Mouse (Mus musculus): ENCODE results near the gene Dhx37. TPM values are rescaled to one million over a fixed set of nuclear protein-coding genes. Genes with fewer than 3 reads are reported as not detected.
A peak's percentile ranks its signal among the peaks of the same experiment; 100 is the strongest.
"Not testable (repeated sequence)": the region's sequence is repeated elsewhere in the genome, so short reads cannot be mapped to it uniquely, and the experiment has no call there.

Gene Dhx37
- total RNA-seq, 2 experiments from 2014 or later = 6.8 to 7.8 TPM

- DNase-seq (ENCODE audit: low spot score in 2 of 2) = no peak
Observed at GRCm38 (mm10) chr5:125409348-125410090, 24.4 kb downstream of the Dhx37 start.

DNA sequence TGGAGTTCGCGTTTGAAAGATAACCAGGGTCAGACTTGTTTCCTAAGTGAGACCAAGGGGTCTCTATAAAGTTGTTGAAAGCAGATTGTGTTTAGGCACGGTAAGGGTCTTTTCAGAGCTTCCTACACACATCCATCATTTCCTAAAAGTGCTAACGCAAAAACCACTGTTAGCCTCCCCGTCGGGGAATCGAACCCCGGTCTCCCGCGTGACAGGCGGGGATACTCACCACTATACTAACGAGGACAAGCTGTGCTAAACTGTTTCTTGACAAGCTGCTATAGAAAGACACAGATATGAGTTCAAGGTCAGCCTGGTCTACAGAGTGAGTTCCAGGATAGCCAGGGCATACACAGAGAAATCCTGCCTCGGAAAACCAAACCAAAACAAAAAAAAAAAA lies 25.1 kb downstream of the Dhx37 start:
- DNase-seq (ENCODE audit: low spot score in 2 of 2) = peak; percentile 69 to 73

DNA sequence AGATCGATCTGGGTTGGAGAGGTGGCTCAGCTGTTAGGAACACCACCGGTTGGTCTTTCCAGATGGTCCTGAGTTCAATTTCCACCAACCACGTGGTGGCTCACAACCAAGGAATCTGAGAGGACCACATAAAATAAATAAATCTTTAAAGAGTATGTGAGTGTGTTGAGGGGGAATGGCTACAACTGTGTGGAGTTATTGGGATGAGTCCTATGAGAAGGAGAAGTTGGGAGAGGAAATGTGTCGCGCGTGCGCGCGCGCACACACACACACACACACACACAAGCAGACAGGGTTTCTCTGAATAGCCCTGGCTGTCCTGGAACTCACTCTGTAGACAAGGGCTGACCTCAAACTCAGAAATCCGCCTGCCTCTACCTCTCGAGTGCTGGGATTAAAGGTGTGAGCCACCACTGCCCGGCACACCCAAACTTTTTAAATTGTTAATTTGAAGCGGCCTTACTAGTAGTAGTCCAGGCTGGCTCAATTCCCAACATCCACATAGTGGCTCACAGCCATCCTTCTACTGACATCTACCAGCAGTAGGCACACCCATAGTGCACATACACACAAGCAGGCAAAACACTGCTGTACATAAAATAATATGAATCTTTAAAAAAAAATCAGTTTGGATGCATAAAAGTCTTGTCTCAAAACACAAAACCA lies 25.9 kb downstream of the Dhx37 start:
- DNase-seq (ENCODE audit: low spot score in 2 of 2) = no peak

DNA sequence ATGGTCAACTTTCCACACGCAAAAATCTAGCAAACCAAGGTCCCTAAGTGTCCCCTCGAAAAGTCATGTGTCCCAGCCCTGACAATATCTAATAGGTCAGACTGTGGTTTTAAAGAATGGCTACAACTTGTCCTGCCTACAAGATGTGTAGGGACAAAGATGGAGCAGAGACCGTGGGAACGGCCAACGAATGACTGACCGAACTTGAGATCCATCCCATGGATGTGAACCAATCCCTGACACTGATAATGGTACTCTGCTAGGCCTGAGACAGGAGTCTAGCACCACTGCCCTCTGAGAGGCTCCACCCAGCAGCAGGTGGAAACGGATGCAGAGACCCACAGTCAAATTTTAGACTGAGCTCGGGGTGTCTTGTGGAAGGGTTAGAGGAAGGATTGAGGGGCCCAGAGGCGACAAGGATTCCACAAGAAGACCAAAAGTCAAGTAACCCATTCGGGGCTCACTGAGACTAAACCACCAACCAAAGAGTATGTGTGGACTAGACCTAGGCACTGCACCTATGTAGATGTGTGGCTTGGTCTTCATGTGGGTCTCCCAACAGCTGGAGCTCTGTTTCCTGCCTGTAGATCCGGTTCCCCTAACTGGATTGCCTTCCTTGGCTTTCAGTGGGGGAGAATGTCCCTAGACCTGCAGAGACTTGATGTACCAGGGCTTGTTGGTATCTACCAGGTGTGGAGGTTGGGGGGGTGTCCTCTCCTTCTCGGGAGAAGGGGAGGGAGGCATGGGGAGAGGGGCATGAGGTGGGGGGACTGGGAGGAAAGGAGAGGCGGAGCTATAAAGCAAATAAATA lies 26.7 kb downstream of the Dhx37 start:
- no peak for DNase-seq (ENCODE audit: low spot score in 2 of 2)

GRCm38 (mm10) chr5:125406322-125407016 lies 27.5 kb downstream of the Dhx37 start:
- DNase-seq (ENCODE audit: low spot score in 2 of 2) = peak in 1 of 2 experiments; percentile 58

GRCm38 (mm10) chr5:125405546-125406248 lies 28.2 kb downstream of the Dhx37 start:
- DNase-seq (ENCODE audit: low spot score in 2 of 2) = peak; percentile 75 to 82

DNA sequence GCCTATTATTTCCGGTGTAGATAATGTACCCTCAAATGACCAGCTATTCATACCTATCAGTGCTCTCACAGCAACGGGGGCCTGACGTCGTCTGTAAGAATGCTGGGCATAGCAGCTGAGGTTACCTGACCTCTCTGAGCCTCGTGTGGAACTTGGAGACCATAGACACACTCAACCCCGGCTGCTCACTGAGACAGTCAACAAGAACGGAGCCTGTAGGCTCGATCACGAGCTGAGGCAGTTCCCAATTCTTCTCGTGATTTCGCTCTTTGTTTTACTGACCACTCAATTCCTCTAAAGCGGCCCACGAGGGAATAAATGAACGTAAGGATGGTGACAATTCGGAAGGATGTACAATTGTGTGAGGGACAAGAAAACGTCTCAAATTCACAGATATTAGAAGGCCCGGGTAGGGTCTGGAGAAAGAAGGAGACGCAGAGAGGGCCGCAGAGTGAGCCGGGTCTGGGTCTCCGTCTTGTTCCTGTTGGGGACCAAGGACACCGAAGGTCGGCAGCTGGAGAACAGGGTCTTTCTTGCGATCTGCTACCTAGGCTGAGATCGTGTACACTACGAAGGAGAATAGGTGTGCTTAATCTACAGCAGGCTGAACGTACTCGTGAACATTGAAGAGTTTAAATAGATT lies 28.9 kb downstream of the Dhx37 start:
- peak in 1 of 2 experiments; percentile 58 for DNase-seq (ENCODE audit: low spot score in 2 of 2)

- DNase-seq (ENCODE audit: low spot score in 2 of 2) = no peak
Observed at GRCm38 (mm10) chr5:125404536-125404902, 29.4 kb downstream of the Dhx37 start.

DNA sequence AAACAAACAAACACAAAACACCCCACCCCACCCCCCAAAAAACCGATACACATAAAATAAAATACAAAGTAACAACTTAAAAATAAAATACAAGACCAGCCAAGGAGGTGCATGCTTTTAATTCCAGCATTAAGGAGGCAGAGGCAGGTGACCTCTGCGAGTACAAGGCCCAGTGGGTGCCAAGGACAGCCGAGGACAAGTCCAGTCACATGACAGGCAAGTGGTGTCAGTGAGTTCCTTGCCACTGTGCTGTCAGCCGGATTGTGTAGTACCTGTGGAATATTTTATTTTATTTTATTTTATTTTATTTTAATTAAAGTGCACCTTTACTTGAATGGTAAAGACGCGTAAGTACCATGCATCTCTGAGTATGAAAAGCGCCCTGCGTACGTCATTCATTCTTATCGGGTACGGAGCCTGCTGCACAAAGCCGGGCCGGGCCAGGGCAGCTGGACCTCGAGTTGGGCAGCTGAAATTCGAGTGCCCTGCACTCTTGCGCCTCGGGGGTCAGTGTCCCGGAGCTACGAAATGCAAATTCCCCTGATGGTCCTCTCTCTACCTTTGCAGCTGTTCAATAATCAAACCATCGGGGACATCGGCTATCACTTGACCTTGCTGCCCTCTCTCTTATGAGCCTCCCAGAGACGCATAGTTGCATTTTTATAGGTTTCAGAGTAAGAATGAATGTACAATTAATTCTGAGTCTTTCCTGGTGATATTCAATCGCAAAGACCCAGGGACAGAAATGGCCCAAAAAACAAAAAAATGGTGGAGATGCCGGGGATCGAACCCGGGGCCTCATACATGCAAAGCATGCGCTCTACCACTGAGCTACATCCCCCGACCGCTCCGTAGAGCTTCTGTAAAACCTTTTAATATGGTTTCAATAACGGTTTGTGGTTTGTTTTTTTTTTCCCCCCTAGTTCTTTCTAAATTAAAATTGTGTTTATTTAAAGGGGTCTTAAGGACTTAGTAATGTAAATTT lies 30.1 kb downstream of the Dhx37 start:
- peak in 1 of 2 experiments; percentile 44 for DNase-seq (ENCODE audit: low spot score in 2 of 2)

DNA sequence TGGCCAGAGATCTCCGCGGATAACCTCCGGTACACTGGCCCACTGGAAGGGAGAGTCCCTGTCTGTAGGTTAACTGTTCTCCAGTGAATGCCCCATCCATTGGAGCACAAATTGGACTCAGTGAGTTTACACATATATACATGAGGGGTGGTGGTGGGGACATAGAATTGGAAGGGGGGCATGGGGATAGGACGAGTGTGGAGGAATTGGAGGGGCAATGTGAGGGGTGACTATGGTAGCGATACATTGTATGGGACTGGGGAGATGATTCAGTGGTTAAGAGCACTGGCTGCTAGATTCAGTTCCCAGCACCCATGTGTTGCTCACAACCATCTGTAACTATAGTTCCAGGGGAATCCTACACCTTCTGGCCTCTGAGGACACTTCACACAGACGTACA lies 30.9 kb downstream of the Dhx37 start:
- DNase-seq (ENCODE audit: low spot score in 2 of 2) = no peak

- no peak for DNase-seq (ENCODE audit: low spot score in 2 of 2)
Observed at GRCm38 (mm10) chr5:125402476-125402875, 31.4 kb downstream of the Dhx37 start.

GRCm38 (mm10) chr5:125400903-125401302 lies 33.0 kb downstream of the Dhx37 start:
- no peak for DNase-seq (ENCODE audit: low spot score in 2 of 2)

DNA sequence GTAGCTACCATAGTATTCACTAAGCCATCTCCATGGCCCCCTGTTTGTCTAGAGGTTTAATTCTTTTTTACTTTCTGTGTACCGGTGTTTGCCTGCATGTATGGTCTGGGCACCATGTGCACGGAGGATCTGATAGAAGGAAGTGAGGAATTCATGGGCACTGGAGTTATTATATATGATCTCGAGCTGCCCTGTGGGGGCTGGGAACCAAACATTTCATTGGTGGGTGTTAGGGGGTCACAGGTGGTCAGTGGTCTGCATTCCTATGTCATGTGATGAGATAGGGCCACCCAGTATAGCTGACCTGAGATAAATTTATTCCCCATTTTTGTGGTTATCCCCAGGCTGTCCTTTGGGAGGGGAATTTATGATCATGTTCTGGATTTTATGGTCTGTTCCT lies 38.9 kb downstream of the Dhx37 start:
- no peak for DNase-seq (ENCODE audit: low spot score in 2 of 2)

DNA sequence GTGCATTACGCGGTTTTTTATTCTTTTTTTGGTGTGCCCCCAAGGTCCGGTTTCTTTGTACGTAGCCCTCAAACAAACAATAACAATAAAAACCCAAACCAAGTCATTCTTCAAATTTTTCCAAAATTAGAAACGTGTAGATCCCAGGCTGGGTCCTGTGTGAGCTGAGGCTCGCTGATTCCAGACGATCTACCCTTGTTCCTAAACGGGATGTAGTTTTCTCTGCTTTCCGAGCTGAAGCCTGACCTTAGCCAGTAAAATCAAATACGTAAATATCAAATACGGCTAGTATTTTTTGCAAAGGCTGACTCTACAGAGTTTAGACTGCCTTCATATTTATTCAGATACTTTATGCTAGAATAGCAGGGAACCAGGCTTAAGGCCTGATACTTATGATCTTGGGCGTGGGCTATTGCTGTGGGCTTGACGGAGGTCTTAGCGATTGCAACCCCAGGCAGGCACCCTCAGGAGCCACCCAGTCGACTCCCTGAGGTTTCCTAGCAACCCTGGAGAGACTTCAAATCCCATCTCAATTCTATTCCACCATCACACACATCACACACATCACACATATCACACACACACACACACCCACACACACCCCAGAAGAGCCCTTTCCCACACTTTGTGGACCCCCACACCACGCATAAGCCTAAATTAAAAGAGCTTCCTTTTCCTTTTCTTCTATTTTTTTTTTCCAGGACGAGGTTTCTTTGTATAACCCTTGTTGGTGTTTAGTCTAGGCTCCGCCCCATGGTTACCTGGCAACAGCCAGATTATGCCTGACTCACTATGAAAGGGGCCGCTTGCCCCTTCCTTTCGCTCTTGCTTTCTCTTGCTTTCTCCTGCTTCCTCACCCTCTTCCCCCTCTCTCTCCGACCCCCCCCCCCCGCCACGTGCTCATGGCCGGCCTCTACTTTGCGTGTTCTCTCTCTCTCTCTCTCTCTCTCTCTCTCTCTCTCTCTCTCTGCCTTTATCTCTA lies 40.0 kb downstream of the Dhx37 start:
- peak in 1 of 2 experiments; percentile 76 for DNase-seq (ENCODE audit: low spot score in 2 of 2)

DNA sequence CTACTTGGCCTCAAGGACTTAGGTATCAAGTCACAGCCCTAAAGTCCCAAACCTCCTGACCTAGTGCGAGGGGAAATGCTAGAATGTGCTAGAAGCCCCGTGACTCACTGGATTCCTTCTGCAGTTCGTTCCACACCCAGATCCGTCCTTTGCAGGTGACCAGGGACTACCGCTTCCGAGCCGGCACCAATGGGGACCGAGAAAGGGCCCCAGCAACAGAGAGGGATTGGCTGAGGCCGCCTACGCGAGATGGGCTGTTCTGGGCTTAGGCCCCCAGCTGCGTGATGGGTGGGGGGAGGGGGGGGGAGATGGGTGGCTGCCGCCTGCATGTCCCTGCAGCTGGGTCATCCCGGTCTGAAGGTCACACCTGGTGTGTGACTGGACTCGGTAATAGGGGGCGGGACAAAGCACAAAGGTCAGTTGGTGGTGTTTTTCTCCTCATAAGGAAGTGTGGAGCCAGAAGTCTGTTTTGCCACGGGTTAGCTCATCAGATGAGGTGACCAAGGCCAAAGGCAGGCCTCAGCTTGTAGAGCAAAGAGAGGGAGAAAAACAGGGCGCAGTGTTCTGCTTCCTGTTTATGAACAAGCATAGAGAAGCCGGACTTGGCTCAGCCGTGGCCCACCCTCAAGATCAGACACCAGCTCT lies 40.8 kb downstream of the Dhx37 start:
- peak; percentile 88 to 95 for DNase-seq (ENCODE audit: low spot score in 2 of 2)

DNA sequence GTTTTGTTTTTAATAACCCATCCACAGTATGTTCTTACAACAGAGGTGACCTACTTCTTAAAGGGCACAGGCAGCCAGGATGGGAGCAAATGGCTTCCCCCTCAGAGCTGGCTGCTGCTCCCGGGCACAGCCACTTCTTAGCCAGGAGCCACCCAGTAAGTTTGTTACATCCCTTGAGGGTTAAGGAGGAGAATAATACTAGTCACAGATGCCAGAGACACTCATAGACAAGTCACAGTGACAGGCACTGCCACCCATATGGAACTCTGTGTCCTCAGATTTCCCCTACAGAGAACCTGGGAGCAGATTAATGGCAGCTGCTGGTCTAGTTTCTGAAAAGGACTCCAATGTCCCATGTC lies 41.3 kb downstream of the Dhx37 start:
- no peak for DNase-seq (ENCODE audit: low spot score in 2 of 2)

GRCm38 (mm10) chr5:125392176-125392575 lies 41.7 kb downstream of the Dhx37 start:
- DNase-seq (ENCODE audit: low spot score in 2 of 2) = not testable (repeated sequence)

All from gastrocnemius, postnatal 4 days (tissue).